Mouse (Mus musculus): ENCODE results near the gene Olfr794. TPM values are rescaled to one million over a fixed set of nuclear protein-coding genes. Genes with fewer than 3 reads are reported as not detected.

The Olfr794 gene
- total RNA-seq (2021) = not detected

GRCm38 (mm10) chr10:129567355-129567754 is at the start of gene Olfr794:
Gene Olfr794 (plus strand): TSS chr10:129567655.
- DNase-seq = no peak
- intact Hi-C loops (cut with DNase I) = no loop called here

GRCm38 (mm10) chr10:129521492-129521891 is 46.0 kb upstream of the Olfr794 start, which contains the start of gene Olfr791:
Gene Olfr791 (plus strand): TSS chr10:129521792.
- DNase-seq = no peak
- intact Hi-C loops (cut with DNase I) = no loop called here

GRCm38 (mm10) chr10:129538862-129539261 is 28.6 kb upstream of the Olfr794 start, which contains the start of gene Olfr792:
Gene Olfr792 (plus strand): TSS chr10:129539162.
- DNase-seq = no peak
- intact Hi-C loops (cut with DNase I) = no loop called here

GRCm38 (mm10) chr10:129549354-129549753 is 18.1 kb upstream of the Olfr794 start:
- DNase-seq = no peak
- intact Hi-C loops (cut with DNase I) = loop anchor here (10.0 kb wide), 1 partner anchor 545 kb away; no protein-coding TSS in a partner anchor

- intact Hi-C loops (cut with DNase I) = no loop called here
- no peak for DNase-seq
These were observed 9.6 kb downstream of the Olfr794 start for GRCm38 (mm10) chr10:129577066-129577465.

GRCm38 (mm10) chr10:129612470-129612869 is 45.0 kb downstream of the Olfr794 start, which contains the start of gene Olfr796:
Gene Olfr796 (minus strand): TSS chr10:129612570.
- intact Hi-C loops (cut with DNase I) = no loop called here
- DNase-seq = no peak

- intact Hi-C loops (cut with DNase I) = no loop called here
- DNase-seq = no peak
These were observed 54.3 kb downstream of the Olfr794 start for GRCm38 (mm10) chr10:129621724-129622123.

Small RNA genes lying within 50 kb of the gene (microRNA-seq; reads per million reads assigned to microRNA genes)
- 0 reads per million in 2 experiments for gene Gm23252

Other genes with a start within 250 kb of the Olfr794 start
- not detected for gene Olfr780, start 249.5 kb upstream of the Olfr794 start, total RNA-seq (2021)
- gene Olfr781, start 238.8 kb upstream of the Olfr794 start, total RNA-seq (2021) = not detected
- not detected for gene Olfr782, start 218.8 kb upstream of the Olfr794 start, total RNA-seq (2021)
- gene Olfr784, start 183.6 kb upstream of the Olfr794 start, total RNA-seq (2021) = not detected
- gene Olfr785, start 162.2 kb upstream of the Olfr794 start, total RNA-seq (2021) = not detected
- gene Olfr786, start 140.3 kb upstream of the Olfr794 start, total RNA-seq (2021) = not detected
- gene Olfr787, start 105.8 kb upstream of the Olfr794 start, total RNA-seq (2021) = not detected
- not detected for gene Olfr788, start 96.7 kb upstream of the Olfr794 start, total RNA-seq (2021)
- gene Olfr789, start 82.9 kb upstream of the Olfr794 start, total RNA-seq (2021) = not detected
- not detected for gene Olfr790, start 69.2 kb upstream of the Olfr794 start, total RNA-seq (2021)
- not detected for gene Olfr791, start 45.9 kb upstream of the Olfr794 start, total RNA-seq (2021)
- not detected for gene Olfr792, start 28.5 kb upstream of the Olfr794 start, total RNA-seq (2021)
- gene Olfr796, start 44.9 kb downstream of the Olfr794 start, total RNA-seq (2021) = not detected
- gene Olfr798, start 60.3 kb downstream of the Olfr794 start, total RNA-seq (2021) = not detected
- not detected for gene Olfr799, start 69.8 kb downstream of the Olfr794 start, total RNA-seq (2021)
- not detected for gene Olfr800, start 90.0 kb downstream of the Olfr794 start, total RNA-seq (2021)
- not detected for gene Olfr801, start 106.2 kb downstream of the Olfr794 start, total RNA-seq (2021)
- not detected for gene Olfr802, start 120.5 kb downstream of the Olfr794 start, total RNA-seq (2021)
- gene Olfr803, start 126.6 kb downstream of the Olfr794 start, total RNA-seq (2021) = not detected
- gene Olfr804, start 135.6 kb downstream of the Olfr794 start, total RNA-seq (2021) = not detected
- gene Olfr805, start 161.7 kb downstream of the Olfr794 start, total RNA-seq (2021) = not detected
- not detected for gene Olfr806, start 174.3 kb downstream of the Olfr794 start, total RNA-seq (2021)
- gene Olfr807, start 190.1 kb downstream of the Olfr794 start, total RNA-seq (2021) = not detected
- gene Olfr808, start 197.8 kb downstream of the Olfr794 start, total RNA-seq (2021) = not detected
- not detected for gene Olfr809, start 207.0 kb downstream of the Olfr794 start, total RNA-seq (2021)
- gene Olfr810, start 227.3 kb downstream of the Olfr794 start, total RNA-seq (2021) = not detected
- not detected for gene Olfr811, start 236.7 kb downstream of the Olfr794 start, total RNA-seq (2021)